Mouse (Mus musculus): Measurements from ENCODE around the gene Serpina3b.

DNA sequence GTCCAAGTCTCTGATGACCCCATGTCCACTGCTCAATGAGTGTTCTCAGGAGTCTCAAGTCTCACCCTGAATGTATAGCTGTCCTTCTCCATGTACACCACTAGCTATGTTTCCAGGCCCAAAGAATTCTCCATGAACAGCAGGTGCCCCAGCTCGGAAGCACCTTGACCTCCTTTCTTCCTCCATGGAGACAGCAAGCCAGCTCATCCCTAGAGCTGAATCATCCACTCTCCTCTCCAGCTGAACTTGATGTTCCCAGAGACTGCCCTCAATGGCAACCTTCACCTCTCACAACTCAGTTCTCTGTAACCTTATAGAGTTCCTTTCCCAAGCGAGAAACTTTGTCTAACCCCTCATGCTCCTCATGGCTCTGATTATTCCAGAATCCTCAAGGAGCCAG lies 17.8 kb downstream of the Serpina3b start:
- TF ChIP-seq CTCF (IDR thresholded peaks at IDR 0.05; ENCODE audit: low read depth), result no peak
- TF ChIP-seq EP300 (optimal IDR thresholded peaks at IDR 0.05), result no peak
